Mouse (Mus musculus): ENCODE data around the gene Hormad2. TPM values are rescaled to one million over a fixed set of nuclear protein-coding genes. Genes with fewer than 3 reads are reported as not detected.

The Hormad2 gene
- polyA plus RNA-seq (2015; fragmentation: Nextera tagmentation; extraction: Ambion mirVana), result 0.09 and 0.14 TPM in 2 replicates

DNA sequence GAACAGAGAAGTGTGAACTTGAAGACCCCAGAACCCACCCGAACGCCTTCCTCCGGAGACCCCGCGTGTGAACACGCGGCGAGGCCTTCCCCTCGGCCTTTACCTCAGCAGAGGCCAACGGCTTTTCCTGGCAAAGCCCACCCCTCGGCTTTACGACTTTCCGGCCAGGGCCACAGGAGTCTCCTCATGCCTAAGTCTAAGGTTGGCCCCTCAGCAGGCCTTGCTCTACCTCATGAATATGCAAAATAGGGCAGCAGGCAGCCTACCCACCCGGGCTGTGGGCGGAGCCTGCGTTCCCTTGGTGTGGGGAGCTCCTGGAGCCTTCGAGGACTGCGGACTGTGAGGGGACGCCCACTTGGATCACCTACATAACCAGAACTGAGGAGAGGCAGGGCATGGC is at the start of gene Hormad2:
TSS of gene Hormad2 (minus strand) at position 128 of the 400 bp plus-strand sequence.

Other genes starting within 250 kb of the Hormad2 start
- gene Castor1, start 222.9 kb downstream of the Hormad2 start, polyA plus RNA-seq (2015; fragmentation: Nextera tagmentation; extraction: Ambion mirVana), result 10.0 and 13.3 TPM in 2 replicates
- gene Osm, start 204.7 kb downstream of the Hormad2 start, polyA plus RNA-seq (2015; fragmentation: Nextera tagmentation; extraction: Ambion mirVana), result 0.06 and 0.33 TPM in 2 replicates
- gene Lif, start 183.5 kb downstream of the Hormad2 start, polyA plus RNA-seq (2015; fragmentation: Nextera tagmentation; extraction: Ambion mirVana), result 0.23 and 0.34 TPM in 2 replicates
- 18.1 and 20.7 TPM in 2 replicates for gene Mtmr3, start 153.8 kb upstream of the Hormad2 start, polyA plus RNA-seq (2015; fragmentation: Nextera tagmentation; extraction: Ambion mirVana)
- not detected in 2 replicates for gene Gm11032, start 179.0 kb upstream of the Hormad2 start, polyA plus RNA-seq (2015; fragmentation: Nextera tagmentation; extraction: Ambion mirVana)
- gene Ascc2, start 196.6 kb upstream of the Hormad2 start, polyA plus RNA-seq (2015; fragmentation: Nextera tagmentation; extraction: Ambion mirVana), result 12.5 and 13.3 TPM in 2 replicates

Measured in skeletal muscle tissue, postnatal 0 days (tissue).